Mouse (Mus musculus) G1E (cell line): ENCODE results near the gene Katnal1. TPM values are rescaled to one million over a fixed set of nuclear protein-coding genes. Genes with fewer than 3 reads are reported as not detected.

ENCODE experiments used
- ATAC-seq: 2 replicates; pipeline ENCODE4 v1.8.0; 2016; ENCODE audit warnings: mild to moderate bottlenecking; ENCODE audit not compliant: insufficient number of reproducible peaks, poor library complexity, low FRiP score, severe bottlenecking; ENCODE audit errors: extremely low read depth
- DNase-seq: peaks from one replicate; pipeline ENCODE4 v3.0.0; 2012; ENCODE audit warnings: low spot score
- H3K27me3 ChIP-seq: 2 replicates; pipeline ENCODE4 v1.6.1; 2012; ENCODE audit warnings: mild to moderate bottlenecking, low read length, inconsistent platforms; ENCODE audit not compliant: insufficient read depth
- H3K36me3 ChIP-seq: replicated peaks from 2 replicates; pipeline ENCODE3; 2012; ENCODE audit warnings: mild to moderate bottlenecking, inconsistent platforms
- H3K4me1 ChIP-seq: 2 replicates; pipeline ENCODE4 v1.6.1; 2012; ENCODE audit warnings: low read depth, low read length, inconsistent platforms, mixed read lengths; ENCODE audit not compliant: insufficient read depth
- H3K4me3 ChIP-seq: 2 replicates; pipeline ENCODE4 v1.5.1; 2012; ENCODE audit warnings: low read depth, mild to moderate bottlenecking, inconsistent platforms, low read length, moderate library complexity, mixed read lengths
- H3K9me3 ChIP-seq: replicated peaks from 2 replicates; pipeline ENCODE4 v1.6.1; 2012; ENCODE audit warnings: inconsistent platforms
- CTCF ChIP-seq: IDR thresholded peaks from 2 replicates; pipeline ENCODE4 v1.5.1; 2012; ENCODE audit warnings: low read depth, low read length, inconsistent platforms, mixed read lengths
- GATA1 ChIP-seq: IDR thresholded peaks from 2 replicates; pipeline ENCODE4 v1.6.1; 2012; ENCODE audit warnings: borderline replicate concordance, low read length, inconsistent platforms, mixed read lengths
- GATA2 ChIP-seq: IDR thresholded peaks from 2 replicates; pipeline ENCODE4 v1.6.1; 2012; ENCODE audit warnings: low read depth, low read length, inconsistent platforms, borderline replicate concordance
- POLR2AphosphoS5 ChIP-seq: IDR thresholded peaks from 2 replicates; pipeline ENCODE4 v1.6.1; 2012; ENCODE audit warnings: low read depth, low read length, inconsistent platforms; ENCODE audit not compliant: insufficient replicate concordance
- TAL1 ChIP-seq: conservative IDR thresholded peaks from 2 replicates; pipeline ENCODE4 v1.6.1; 2012; ENCODE audit warnings: low read depth, low read length, inconsistent platforms, mixed read lengths
- polyA plus RNA-seq: library from polyadenylated mRNA; stranded (reverse); fragments of >175 nt; gene quantifications from 2 replicates; pipeline ENCODE4 v1.2.3, GENCODE M21; 2012
- total RNA-seq, 2 experiments: library from RNA; stranded (forward) in 1 of 2; stranded (reverse) in 1 of 2; fragments of 200-1000 nt in 1 of 2; fragments of >200 nt in 1 of 2; fragmentation: Nextera tagmentation in 1 of 2; gene quantifications; 2 replicates each; pipeline ENCODE4 v1.2.3; 2014 to 2017

Katnal1 gene
- total and polyA plus RNA-seq, 3 experiments = 0.71 TPM; not detected in 2

DNA sequence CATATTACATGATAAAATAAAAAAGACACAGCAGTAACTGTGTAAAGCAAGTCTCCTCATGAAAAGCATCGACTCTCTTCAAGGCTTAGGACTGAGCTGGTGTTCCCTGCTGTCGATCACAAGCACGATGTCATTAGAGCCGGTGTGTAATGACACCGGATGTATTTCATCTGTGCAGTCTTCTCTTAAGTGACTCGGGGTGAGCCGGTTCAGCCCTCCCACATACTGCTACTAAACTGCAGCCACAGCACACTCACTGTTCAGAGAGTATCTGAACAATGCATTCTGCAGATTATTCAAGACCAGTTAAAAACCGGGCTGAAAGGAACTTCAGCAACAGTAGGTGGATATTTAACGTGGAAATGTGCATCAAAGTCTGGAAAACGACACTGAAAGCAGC lies 5.7 kb downstream of the Katnal1 start:
- DNase-seq (no peak), ATAC-seq (no peak)
- Histone ChIP-seq H3K36me3 (no peaks in the 10 kb centered on the region), H3K4me3 (no peak overlapping the region), H3K4me1 (no peaks in the 10 kb centered on the region), H3K27me3 (no peaks in the 10 kb centered on the region), H3K9me3 (peaks cover 58% of the 10 kb centered on the region)
- TF ChIP-seq GATA1 (no peak), POLR2AphosphoS5 (no peak), TAL1 (no peak), GATA2 (no peak), CTCF (no peak)

DNA sequence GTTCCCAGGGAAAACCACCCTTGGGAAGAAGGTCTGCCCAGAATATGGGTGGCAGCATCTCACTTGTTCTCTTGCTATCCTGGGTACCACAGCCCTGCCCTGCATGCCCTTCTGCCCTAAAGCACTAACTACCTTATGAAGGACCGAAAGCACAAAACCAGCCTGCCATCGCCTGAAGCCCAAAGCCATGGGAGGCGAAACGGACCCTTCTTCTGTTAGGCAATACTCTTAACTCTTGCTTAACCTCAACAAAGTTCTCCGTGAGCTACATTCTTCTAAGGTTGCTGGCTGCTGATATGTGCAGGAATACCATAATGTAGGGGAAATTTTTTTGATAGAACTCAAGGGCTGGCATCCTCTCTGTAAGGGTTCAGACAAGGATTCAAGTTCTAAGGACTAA lies 6.3 kb downstream of the Katnal1 start:
- Histone ChIP-seq H3K4me3 (no peak overlapping the region), H3K36me3 (no peaks in the 10 kb centered on the region), H3K9me3 (peaks cover 61% of the 10 kb centered on the region), H3K27me3 (no peaks in the 10 kb centered on the region), H3K4me1 (no peaks in the 10 kb centered on the region)
- TF ChIP-seq GATA1 (no peak), CTCF (no peak), GATA2 (no peak), TAL1 (no peak), POLR2AphosphoS5 (no peak)
- DNase-seq = no peak
- ATAC-seq = no peak; the same call in 1 of the 2 replicates

DNA sequence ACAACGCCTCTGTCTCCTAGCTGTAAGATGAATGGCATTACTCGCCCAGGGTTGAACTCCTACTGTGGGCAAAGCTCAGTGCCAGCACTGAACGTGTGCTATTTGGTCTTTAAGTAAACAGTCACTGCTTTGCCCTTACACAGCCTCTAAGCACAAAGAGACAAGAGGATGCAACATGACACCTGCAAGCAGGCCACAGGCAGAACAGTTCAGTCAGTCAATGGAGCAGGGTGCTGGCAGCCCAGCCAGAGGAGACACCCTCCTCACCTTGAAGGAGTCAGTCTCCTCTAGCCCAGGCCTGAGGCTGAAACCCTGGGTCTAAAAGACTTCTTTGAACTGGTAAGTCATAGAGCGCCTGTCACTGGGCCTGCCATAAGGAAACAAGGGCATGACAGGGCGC lies 11.1 kb downstream of the Katnal1 start:
- Histone ChIP-seq H3K36me3 (no peaks in the 10 kb centered on the region), H3K4me3 (no peak overlapping the region), H3K4me1 (no peaks in the 10 kb centered on the region), H3K27me3 (no peaks in the 10 kb centered on the region), H3K9me3 (peaks cover 54% of the 10 kb centered on the region)
- TF ChIP-seq TAL1 (no peak), GATA1 (no peak), CTCF (no peak)
- DNase-seq (no peak), ATAC-seq (no peak)

DNA sequence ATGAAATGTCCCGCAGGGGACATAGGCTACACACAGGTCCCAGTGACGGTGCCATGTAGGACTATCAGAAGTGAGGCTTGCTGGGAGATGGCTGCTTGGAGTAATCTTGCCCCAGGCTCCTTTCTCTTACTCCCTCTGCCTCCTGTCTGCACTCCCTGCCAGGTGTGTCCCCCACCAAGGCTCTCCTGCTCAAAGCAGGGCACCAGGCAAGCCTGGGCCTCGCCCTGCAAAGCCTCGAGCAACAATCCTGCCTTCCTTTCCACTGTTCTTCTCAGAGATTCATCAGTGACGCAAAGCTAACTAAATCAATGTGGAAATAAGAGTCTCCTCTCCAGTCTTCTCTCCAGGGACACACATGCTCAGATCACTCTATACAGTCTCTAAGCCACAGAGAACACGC lies 12.3 kb downstream of the Katnal1 start:
- Histone ChIP-seq H3K27me3 (no peaks in the 10 kb centered on the region), H3K4me3 (no peak overlapping the region), H3K36me3 (no peaks in the 10 kb centered on the region), H3K4me1 (no peaks in the 10 kb centered on the region), H3K9me3 (peaks cover 54% of the 10 kb centered on the region)
- TF ChIP-seq GATA1 (no peak), CTCF (no peak), TAL1 (no peak), GATA2 (no peak), POLR2AphosphoS5 (no peak)
- ATAC-seq (no peak), DNase-seq (no peak)

DNA sequence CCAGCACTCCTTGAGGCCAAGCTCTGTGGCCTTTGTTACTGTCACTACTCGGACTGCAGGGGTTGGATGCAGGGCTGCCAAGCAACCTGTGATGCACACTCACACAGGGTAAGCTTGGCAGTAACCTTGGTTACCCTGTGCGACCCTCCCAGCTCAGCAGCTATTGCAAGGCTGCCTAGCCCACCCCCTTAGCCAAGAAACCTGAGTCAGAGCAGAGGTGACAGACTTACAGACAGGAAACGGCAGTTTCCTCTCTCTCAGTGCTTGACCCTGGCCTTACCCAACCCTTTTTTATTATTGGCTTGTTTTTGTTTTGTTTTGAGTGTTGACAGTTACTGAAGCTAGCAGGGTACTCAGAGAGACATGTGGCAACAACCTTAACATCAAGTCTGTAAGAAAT lies 16.9 kb downstream of the Katnal1 start:
- Histone ChIP-seq H3K4me3 (no peak overlapping the region), H3K9me3 (peaks cover 68% of the 10 kb centered on the region), H3K4me1 (no peaks in the 10 kb centered on the region), H3K36me3 (no peaks in the 10 kb centered on the region), H3K27me3 (no peaks in the 10 kb centered on the region)
- DNase-seq (no peak), ATAC-seq (no peak)
- no peak for TF ChIP-seq TAL1
- TF ChIP-seq GATA2 = no peak

DNA sequence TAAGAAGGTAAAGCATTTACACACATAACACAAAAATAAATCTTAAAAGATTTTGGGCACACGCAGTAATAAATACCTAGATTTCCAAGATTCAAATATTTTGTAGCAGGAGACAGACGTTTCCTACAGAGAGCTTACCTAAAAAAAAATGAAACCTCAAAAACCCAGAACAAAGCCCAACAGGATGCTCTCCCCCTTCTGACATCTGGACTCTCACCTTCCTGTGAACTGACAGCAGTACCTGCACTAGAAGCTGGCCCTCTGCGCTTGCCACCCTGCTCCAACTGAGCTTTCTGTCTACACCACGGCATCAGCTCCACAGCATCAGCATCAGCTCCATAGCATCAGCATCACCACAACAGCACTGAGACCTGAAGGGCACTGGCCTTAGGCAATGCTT lies 19.1 kb downstream of the Katnal1 start:
- no peak for ATAC-seq
- Histone ChIP-seq H3K36me3 (no peaks in the 10 kb centered on the region), H3K4me1 (no peaks in the 10 kb centered on the region), H3K9me3 (peaks cover 69% of the 10 kb centered on the region), H3K4me3 (no peak overlapping the region), H3K27me3 (no peaks in the 10 kb centered on the region)
- TF ChIP-seq GATA1 (no peak), CTCF (no peak), TAL1 (no peak)
- no peak for DNase-seq

DNA sequence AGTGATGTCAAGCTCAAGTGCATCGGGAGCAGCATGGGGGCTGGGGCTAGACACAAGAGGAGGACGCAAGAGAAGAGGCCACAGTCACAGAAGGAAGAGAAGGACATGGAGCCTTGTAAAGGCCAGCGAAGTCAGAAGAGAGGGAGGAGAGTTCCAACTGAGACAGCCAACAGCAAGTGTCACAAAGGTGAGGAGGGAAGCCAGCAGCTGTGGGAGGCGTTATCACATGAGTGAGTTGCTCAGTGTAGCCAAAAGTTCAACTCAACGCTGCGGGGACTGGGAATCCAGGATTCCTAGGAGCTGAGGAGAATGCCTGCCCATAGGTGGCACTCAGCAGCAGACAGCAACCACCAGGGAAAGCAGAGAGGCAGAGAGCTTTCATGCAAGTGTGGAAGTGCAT lies 19.7 kb downstream of the Katnal1 start:
- Histone ChIP-seq H3K4me3 (no peak overlapping the region), H3K4me1 (no peaks in the 10 kb centered on the region), H3K36me3 (no peaks in the 10 kb centered on the region), H3K27me3 (no peaks in the 10 kb centered on the region), H3K9me3 (peaks cover 69% of the 10 kb centered on the region)
- no peak for ATAC-seq
- DNase-seq = no peak
- TF ChIP-seq GATA2 (no peak), CTCF (no peak), TAL1 (no peak), POLR2AphosphoS5 (no peak), GATA1 (no peak)
